Mouse (Mus musculus): ENCODE results near the gene Scrn3.
A peak's percentile ranks its signal among the peaks of the same experiment; 100 is the strongest.

Gene Scrn3

GRCm38 (mm10) chr2:73274119-73274920 is 38.1 kb upstream of the Scrn3 start:
- DNase-seq (ENCODE audit: low read depth, low spot score): no peak

DNA sequence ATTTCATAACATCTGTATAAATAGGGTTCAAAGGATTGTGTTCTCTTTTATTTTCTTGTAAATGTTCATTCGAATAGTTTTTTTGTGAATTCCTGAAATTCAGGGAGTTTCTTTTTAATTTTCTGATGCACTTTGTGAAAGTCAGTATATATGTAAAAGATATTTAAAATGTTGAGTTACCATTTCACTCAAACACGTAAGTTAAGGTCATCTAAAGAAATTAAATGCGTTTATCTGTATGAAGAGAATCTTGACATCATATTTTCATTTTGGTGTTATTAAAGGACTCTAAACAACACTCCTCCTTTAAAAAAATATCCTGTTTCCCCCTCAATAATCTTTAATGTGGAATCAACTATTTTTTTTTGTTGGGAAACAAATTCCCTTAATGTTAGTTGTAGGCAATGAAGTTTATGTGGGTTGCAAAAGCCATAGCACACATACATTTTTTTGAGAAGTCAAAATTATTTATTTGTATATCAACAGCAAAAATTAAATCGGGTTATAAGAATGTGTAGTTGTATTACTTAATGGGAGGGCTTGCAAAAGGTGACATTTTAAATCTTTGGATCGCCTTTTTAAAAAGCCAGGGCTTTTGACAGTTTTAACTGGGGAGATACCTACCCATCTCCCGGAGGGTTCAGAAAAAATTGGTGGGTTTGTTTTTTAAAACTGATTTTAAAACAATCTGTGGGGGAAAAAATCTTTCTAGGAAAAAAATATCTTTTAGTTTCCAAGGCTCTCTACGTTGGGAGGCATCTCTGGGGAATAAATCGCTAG is 37.0 kb upstream of the Scrn3 start:
- DNase-seq (ENCODE audit: low read depth, low spot score): no peak

- no peak for DNase-seq (ENCODE audit: low read depth, low spot score)
These were observed 36.2 kb upstream of the Scrn3 start for GRCm38 (mm10) chr2:73276141-73276571.

DNA sequence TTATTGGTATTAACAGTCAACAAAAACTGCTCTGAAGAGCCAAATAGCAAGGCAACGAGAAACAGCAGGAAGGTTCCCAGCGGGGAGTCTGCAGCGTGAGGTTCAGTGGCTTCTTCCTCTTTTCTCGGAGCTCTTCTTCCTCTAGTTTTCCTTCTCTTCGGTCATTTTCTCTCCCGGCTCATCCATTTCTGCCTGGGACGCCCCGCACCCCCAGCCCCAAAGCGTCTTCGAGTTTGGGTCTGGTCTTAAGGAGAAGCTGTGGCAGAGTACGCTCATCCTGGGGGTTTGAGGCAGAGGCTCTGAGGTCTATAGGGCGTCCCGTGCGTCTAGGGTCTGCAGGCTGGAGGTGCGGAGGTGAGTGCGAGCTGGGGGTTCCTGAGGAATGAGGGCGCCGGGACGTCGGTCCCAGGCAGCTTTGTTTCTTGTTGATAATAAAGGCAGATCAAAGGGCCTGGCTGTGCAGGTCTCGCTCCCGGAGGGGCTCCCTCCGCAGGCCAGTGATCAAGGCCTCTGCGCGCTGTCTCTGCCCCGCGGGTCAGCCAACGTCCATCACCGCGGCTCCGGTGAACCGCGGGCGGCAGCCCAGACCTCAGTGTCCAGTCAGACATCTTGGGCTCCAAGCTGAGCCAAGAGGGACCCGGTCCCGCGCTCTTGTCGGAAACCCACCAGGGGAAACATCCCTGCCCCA is 35.2 kb upstream of the Scrn3 start:
- no peak for DNase-seq (ENCODE audit: low read depth, low spot score)

DNA sequence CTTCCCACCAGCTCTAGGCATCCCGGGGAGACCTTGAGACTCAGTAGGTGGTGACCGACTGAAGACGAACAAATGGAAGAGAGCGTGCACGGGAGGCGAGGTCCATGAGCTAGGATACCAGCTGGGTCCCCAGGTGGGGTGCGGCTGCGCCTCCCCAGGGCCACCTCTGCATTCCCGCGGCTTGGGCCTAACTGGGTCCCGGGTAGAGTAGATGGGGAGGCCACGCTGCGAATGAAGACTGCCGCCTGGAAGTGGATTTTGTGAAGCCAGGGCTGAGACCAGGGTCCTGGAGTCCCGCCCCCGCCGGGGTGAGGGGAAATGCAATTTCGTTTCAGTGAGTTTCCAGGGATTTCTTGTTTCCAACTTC is 34.7 kb upstream of the Scrn3 start:
- no peak for DNase-seq (ENCODE audit: low read depth, low spot score)

DNA sequence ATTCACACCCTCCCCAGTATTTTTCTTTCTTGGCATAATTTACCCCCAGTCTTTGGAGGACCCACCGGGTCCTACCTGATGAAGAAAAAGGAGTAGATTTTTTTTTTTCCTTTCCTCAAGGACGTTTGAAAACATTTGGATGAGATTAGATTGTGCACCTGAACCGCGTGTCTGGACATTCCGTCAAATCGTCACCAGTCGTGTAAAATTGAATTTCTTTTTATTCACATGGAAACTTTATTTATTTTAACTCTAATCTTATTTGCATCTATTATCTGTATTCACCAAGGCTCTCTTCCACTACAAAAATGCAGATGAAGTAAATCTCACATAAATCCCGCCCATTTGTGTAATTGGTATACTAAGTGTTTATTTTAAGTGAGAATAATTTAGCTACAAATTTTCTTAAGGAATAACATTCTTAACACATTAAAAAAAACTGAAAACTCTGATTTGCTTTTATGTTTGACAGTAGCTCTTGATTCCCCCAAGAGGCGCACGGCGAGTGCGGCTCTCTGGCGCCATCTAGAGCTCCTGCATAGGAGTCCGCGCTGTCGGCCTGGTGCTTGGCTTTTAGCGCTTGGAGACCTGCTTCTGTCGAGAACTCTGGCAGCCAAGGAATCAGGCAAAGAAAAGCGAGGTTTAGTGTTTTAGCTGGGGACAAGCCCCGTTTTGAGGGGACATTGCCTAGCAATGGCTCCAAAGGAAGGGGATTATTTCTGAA is 34.1 kb upstream of the Scrn3 start:
- DNase-seq (ENCODE audit: low read depth, low spot score): peak; percentile 95

GRCm38 (mm10) chr2:73278869-73279268 is 33.5 kb upstream of the Scrn3 start:
- DNase-seq (ENCODE audit: low read depth, low spot score): no peak

DNA sequence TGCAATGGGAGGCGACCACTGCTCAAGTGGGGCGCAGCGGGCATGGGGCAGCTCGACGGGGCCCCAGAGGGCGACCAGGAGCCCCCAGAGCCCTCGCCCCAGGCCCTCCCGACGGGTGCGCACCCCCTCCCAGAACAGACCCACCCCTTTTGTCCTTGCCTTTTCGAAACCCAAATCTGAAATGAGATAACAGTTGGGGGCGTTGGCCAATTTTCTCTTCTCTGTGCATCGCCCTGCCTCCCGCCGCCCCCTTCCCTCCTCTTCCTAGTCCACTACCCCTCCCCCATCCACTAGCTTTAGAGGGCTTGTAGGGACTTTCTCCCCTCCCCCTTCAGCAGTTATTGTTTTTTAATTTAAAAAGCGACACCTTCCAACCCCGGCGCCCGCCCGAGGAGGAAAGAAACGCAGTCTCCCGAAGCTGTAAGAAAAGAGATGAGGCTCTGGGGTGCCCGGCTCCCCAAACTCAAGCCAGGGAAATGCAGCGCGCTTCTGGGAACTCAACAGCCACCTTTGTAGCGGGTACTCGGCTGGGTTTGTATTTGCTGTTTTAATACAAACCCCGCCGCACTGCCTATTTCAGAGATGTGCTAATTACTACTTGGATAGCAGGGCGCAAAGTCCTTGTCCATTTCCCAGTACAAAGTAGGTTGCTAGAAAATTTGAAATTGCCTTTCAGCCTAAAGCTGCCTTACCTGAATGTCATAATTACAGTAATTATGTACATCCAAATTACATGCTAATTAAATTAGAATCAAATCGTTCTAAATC is 32.9 kb upstream of the Scrn3 start:
- DNase-seq (ENCODE audit: low read depth, low spot score): no peak

GRCm38 (mm10) chr2:73280356-73281047 is 31.9 kb upstream of the Scrn3 start:
- DNase-seq (ENCODE audit: low read depth, low spot score): no peak

GRCm38 (mm10) chr2:73281048-73281661 is 31.2 kb upstream of the Scrn3 start:
- no peak for DNase-seq (ENCODE audit: low read depth, low spot score)

- no peak for DNase-seq (ENCODE audit: low read depth, low spot score)
These were observed 30.7 kb upstream of the Scrn3 start for GRCm38 (mm10) chr2:73281707-73282106.

DNA sequence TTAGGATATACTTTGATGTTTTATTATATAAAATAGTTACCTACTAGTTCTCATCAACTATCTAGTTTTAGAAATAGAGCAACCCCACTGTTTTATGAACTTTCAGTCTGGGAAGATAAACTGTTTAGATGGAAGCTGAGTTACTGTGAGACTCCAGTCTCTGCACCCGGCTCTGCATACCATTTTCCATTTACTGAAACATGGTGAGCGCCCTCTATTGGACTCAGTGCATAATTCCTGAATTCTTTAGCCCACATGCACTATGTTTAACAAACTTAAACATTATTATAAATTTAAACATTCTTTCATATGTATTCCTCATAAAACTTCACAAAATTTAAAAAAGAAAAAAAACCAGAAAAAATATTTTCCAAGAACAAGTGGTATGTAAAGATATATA is 26.8 kb upstream of the Scrn3 start:
- no peak for DNase-seq (ENCODE audit: low read depth, low spot score)

DNA sequence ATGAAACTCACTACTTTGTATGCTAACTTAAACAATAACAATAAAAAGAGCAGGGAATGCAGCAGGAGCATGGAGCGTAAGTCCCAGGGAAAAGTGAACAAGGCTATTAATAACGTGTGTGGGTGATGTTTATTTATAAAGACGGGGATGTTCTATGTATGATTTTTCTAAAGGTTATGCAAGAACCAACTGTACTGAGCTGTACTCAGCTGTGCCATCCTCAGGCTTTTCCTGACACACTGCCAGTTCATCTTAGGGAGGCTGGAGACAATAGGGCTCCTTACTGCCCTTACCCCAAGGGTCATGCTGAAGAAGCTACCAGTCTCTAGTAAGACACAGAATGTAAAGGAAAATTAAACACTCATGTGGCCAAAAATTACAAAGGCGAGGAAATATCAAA is 21.3 kb upstream of the Scrn3 start:
- DNase-seq (ENCODE audit: low read depth, low spot score): no peak

- DNase-seq (ENCODE audit: low read depth, low spot score): no peak
These were observed 17.4 kb upstream of the Scrn3 start for GRCm38 (mm10) chr2:73295023-73295422.

GRCm38 (mm10) chr2:73298154-73298553 is 14.2 kb upstream of the Scrn3 start:
- DNase-seq (ENCODE audit: low read depth, low spot score): no peak

DNA sequence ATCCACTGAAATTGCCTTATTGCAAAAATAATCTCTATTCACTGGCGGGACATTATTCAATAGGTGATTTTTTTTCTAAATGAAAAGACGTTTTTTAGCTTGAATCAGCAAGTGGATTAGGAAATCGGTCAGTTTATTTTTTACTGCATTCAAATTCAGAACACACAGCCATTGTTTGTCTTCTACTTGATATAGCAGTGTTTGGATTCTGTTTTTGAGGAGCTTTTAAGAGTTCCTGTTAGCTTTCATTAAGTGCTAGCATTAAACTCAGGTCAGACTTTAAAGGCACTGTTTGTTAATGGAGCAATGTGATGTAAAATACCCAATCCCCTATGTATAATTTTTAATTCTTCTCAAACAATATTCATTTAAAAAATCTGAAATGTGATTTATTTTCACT is 13.6 kb upstream of the Scrn3 start:
- no peak for DNase-seq (ENCODE audit: low read depth, low spot score)

DNA sequence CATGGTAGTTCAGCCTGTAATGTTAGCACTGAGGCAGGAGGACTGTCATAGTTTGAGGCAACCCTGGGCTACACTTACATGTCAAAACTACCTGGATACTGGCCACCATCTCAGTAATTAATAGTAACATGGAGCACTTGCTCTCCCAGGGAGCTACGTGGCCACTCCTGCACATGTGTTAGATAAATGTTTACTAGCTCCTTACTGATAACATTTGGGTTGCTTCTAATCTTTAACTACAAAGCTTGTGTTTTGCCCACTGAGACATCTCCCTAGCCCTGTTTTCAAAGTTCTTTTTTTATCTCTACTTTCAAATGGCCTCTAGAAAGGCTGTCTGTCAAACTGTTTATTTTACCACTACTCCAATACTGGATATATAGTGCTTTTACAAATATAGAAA is 10.4 kb upstream of the Scrn3 start:
- DNase-seq (ENCODE audit: low read depth, low spot score): no peak

GRCm38 (mm10) chr2:73302722-73303121 is 9.7 kb upstream of the Scrn3 start:
- DNase-seq (ENCODE audit: low read depth, low spot score): no peak

GRCm38 (mm10) chr2:73304506-73304905 is 7.9 kb upstream of the Scrn3 start:
- no peak for DNase-seq (ENCODE audit: low read depth, low spot score)

GRCm38 (mm10) chr2:73306006-73306405 is 6.4 kb upstream of the Scrn3 start:
- no peak for DNase-seq (ENCODE audit: low read depth, low spot score)

All from forelimb bud, embryonic 11.5 days (tissue).